Mouse (Mus musculus): ENCODE results near the gene Apip.
A peak's percentile ranks its signal among the peaks of the same experiment; 100 is the strongest.

Apip gene

GRCm38 (mm10) chr2:103102595-103102994 lies 29.1 kb downstream of the Apip start:
- no peak for DNase-seq (ENCODE audit: low spot score in 2 of 2)

DNA sequence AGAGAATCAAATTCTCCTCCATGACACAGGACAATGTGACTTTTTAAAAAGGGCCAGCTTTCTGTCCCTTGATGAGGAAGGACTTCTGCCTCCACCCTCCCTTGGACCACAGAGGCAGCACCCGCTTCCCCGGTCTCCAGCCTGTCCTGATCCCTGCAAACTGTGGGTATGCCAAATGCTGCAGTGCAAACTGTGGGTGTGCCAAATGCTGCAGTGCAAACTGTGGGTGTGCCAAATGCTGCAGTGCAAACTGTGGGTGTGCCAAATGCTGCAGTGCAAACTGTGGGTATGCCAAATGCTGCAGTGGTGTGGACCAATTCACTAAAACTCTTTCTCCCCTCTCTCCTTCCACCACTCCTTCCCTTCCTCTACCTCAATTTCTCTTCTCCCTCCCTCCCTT lies 32.7 kb downstream of the Apip start:
- DNase-seq (ENCODE audit: low spot score in 2 of 2), result no peak

GRCm38 (mm10) chr2:103111669-103112068 lies 38.2 kb downstream of the Apip start:
- no peak for DNase-seq (ENCODE audit: low spot score in 2 of 2)

- DNase-seq (ENCODE audit: low spot score in 2 of 2), result no peak
These were observed 43.7 kb downstream of the Apip start for GRCm38 (mm10) chr2:103117212-103117611.

DNA sequence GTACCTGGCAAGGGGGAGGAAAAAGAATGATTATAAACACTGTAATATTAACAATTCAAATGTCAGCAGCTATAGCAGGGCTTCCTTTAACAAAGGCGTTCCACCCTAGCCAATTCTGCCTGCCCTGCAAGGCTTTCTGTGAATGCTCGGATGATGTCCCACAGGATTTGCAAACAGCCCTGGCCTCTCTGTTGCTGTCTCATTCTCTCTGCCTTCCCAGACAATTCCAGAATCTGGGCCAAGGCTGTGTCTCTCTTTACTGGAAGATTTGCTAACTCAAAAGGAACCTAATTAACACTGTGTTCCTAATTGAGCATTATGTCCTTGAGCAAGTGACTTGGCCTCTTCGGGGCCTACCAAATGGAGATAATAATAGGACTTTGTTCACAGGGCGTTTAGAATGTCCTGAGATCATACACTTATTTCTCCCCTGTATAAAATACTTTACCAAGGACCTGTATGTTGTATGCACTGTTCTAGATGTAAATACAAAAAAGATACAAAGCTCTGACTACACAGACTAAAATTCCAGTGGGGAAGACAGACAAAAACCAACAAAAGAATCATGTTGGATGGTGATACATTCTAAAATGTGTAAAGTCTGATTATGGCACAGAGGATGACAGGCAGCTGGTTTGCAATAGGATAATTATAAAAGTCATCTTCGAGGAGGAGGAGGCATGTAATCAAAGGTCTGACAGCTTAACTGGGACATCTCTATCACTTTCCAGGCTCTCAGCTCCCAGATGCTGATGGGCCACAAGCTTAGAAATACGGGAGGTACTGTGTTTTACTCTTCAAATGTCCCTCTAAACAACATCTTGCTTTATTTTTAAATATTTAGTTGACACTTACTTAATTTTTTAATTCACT lies 45.1 kb downstream of the Apip start:
- no peak for DNase-seq (ENCODE audit: low spot score in 2 of 2)

- no peak for DNase-seq (ENCODE audit: low spot score in 2 of 2)
These were observed 45.9 kb downstream of the Apip start for GRCm38 (mm10) chr2:103119197-103119854.

DNA sequence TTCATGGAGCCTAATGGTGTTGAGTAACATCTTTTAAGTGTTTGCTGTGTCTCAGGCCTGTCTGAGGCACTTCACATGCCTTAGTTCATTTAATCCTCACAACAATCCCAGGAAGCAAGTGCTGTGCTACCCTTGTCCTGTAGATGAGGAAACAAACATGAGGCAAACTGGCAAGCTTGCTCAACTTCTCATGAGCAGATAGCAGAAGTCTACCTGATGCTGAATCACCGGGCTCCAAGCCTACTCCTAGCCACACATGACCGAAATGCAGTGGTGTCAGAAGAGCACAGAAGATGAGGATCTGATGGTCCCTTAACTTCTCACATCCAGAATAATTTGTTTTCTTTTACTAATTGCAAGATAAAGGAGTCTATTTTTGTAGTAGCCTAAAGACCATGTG lies 56.2 kb downstream of the Apip start:
- DNase-seq (ENCODE audit: low spot score in 2 of 2), result no peak

- no peak for DNase-seq (ENCODE audit: low spot score in 2 of 2)
These were observed 57.7 kb downstream of the Apip start for GRCm38 (mm10) chr2:103131145-103131544.

GRCm38 (mm10) chr2:103138529-103139265 lies 65.2 kb downstream of the Apip start:
- peak; percentile 13 to 20 for DNase-seq (ENCODE audit: low spot score in 2 of 2)

Measured in frontal cortex, postnatal 36 days (tissue).